Mouse (Mus musculus): ENCODE results near the gene Sytl2.

DNA sequence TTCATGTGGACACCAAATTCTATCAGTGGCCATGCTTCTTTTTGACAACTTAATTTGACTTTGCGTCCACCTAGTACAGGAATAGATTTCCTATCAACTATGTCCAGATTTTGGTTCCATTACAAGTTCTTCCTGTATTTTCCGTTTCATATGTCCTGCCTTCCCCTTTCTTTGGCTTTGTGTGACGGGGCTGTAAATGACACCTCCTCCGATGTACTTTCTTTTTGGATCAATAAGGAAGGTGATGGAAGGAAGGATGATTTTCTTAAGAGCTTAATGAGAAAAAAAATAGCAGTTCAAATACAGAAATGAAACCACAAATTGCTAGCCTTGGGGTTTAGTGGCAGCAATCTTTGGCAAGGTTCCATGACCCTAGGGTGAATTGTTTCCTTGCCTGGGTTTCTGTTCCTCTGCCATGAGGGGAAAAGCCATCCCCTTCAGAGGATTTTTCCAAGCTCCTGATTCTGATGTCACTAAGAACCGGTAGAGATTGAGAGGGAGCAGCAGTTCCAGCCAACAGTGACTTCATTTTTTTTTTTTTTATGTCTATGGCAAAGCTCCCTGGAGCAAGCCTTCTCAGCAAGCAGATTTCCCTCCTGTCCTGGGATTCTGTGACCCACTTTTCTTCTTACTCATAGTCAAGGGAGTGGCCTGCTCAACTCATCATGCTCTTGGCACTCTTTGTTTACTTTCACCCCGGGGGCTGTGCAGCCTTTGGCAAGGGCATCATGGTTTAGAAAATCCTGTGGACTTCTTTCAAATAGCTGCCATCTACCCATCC, 68.2 kb downstream of the Sytl2 start:
- TF ChIP-seq POLR2AphosphoS5 (IDR thresholded peaks at IDR 0.05; ENCODE audit: borderline replicate concordance, low read depth, low read length) (no peak), CTCF (IDR thresholded peaks at IDR 0.05 in 2 of 3, conservative IDR thresholded peaks at IDR 0.05 in 1 of 3; ENCODE audit: control insufficient read depth in 1 of 3, insufficient read depth in 1 of 3, low read depth in 2 of 3, low read length in 3 of 3, poor library complexity in 1 of 3, severe bottlenecking in 1 of 3) (no peak)
